In genomic region chr8:28298896-28299793, GRCm38 (mm10) we compare ENCODE assay signal across 9 mouse cellular contexts.
DNase-seq lines count a peak whose midpoint lies in the region; ATAC-seq and TF ChIP-seq lines count a peak whose summit lies in the region.
"Had no signal": no experiment of that assay in that cellular context is flagged by ENCODE, and none has a peak within 500 bp of the region (broad histone marks: within the 10 kb centered on the region; RNA-seq: fewer than 3 reads in every experiment).

No protein-coding gene starts in this region.

- intact Hi-C loops in heart, postnatal 25 days (cut with DNase I): no loop called here

- WGBS in intestine, embryonic 15.5 days: 67% methylated on average over 5 of the region's 5 CpGs

- H3K9me3 ChIP-seq in MEL (replicated peaks; ENCODE audit: insufficient read depth, low read length): no peaks in the 10 kb centered on the region
- H3K9me3 ChIP-seq in intestine, embryonic 15.5 days: no peaks in the 10 kb centered on the region
- H3K9me3 ChIP-seq: G1E had no signal

- no peak overlapping the region for H3K4me2 ChIP-seq in intestine, embryonic 15.5 days (replicated peaks)

- no peaks in the 10 kb centered on the region for H3K79me2 ChIP-seq in MEL (ENCODE audit: control insufficient read depth, insufficient read depth, low read length, poor library complexity)

- no peak for TF ChIP-seq CTCF in MEL (IDR thresholded peaks at IDR 0.05 in 2 of 3, conservative IDR thresholded peaks at IDR 0.05 in 1 of 3; ENCODE audit: control insufficient read depth in 1 of 3, insufficient read depth in 1 of 3, low read depth in 2 of 3, low read length in 3 of 3, poor library complexity in 1 of 3, severe bottlenecking in 1 of 3)

- TF ChIP-seq RAD21 in MEL (IDR thresholded peaks at IDR 0.05; ENCODE audit: low read depth, low read length): no peak

- no peak overlapping the region for H3K27ac ChIP-seq in MEL (ENCODE audit: control insufficient read depth, low read depth, low read length)
- no peak overlapping the region for H3K27ac ChIP-seq in intestine, embryonic 15.5 days

- no peak for DNase-seq in frontal cortex, postnatal 25 days (ENCODE audit: low spot score in 2 of 2)
- DNase-seq in MEL (ENCODE audit: low read depth, low spot score): no peak
- peak; percentile 1 for DNase-seq in heart, postnatal 25 days (ENCODE audit: low spot score)
- DNase-seq in layer of hippocampus, postnatal 36 days: peak; percentile 4 to 12
- DNase-seq in ovary, adult 18-20 months (ENCODE audit: low spot score): no peak
- no peak for DNase-seq in spleen, postnatal 14 days (ENCODE audit: low spot score in 2 of 2)

- no peak overlapping the region for H3K4me3 ChIP-seq in MEL (ENCODE audit: control insufficient read depth in 1 of 2, insufficient read depth in 1 of 2, low read depth in 2 of 2, low read length in 2 of 2)
- no peak overlapping the region for H3K4me3 ChIP-seq in intestine, embryonic 15.5 days (replicated peaks)

- no peak for TF ChIP-seq EP300 in MEL (IDR thresholded peaks at IDR 0.05; ENCODE audit: low read depth in 1 of 2, low read length in 2 of 2)

- H3K4me1 ChIP-seq in MEL (ENCODE audit: control insufficient read depth in 1 of 2, insufficient read depth in 2 of 2, low read length in 2 of 2): no peaks in the 10 kb centered on the region
- H3K4me1 ChIP-seq in intestine, embryonic 15.5 days (replicated peaks): no peaks in the 10 kb centered on the region

- no peaks in the 10 kb centered on the region for H3K27me3 ChIP-seq in MEL (ENCODE audit: control insufficient read depth in 1 of 2, insufficient read depth in 2 of 2, low read length in 2 of 2)
- H3K27me3 ChIP-seq in intestine, embryonic 15.5 days (replicated peaks): no peaks in the 10 kb centered on the region

- TF ChIP-seq POLR2A in MEL (IDR thresholded peaks at IDR 0.05; ENCODE audit: control insufficient read depth in 1 of 2, insufficient read depth in 1 of 2, low read depth in 1 of 2, low read length in 2 of 2, poor library complexity in 1 of 2): no peak

- H3K9ac ChIP-seq in MEL (ENCODE audit: control insufficient read depth, low read depth, low read length, poor library complexity, severe bottlenecking): no peak overlapping the region
- no peak overlapping the region for H3K9ac ChIP-seq in intestine, embryonic 15.5 days

- ATAC-seq in frontal cortex, adult (ENCODE audit: low TSS enrichment): peak; percentile 80
- no peak for ATAC-seq in intestine, embryonic 15.5 days

- H3K36me3 ChIP-seq in MEL (ENCODE audit: control insufficient read depth in 1 of 2, insufficient read depth in 2 of 2, low read length in 2 of 2): no peaks in the 10 kb centered on the region
- H3K36me3 ChIP-seq in intestine, embryonic 15.5 days: no peaks in the 10 kb centered on the region
- H3K36me3 ChIP-seq: G1E had no signal

TF ChIP-seq in MEL, 35 proteins besides CTCF, POLR2A, EP300 and RAD21:
- TF ChIP-seq ZKSCAN1 (IDR thresholded peaks at IDR 0.05; ENCODE audit: low read depth, low read length): no peak
- 0 out of 2 replicates have a peak, but pooled peaks have one; percentile 49 for TF ChIP-seq MAFK (IDR thresholded peaks at IDR 0.05; ENCODE audit: borderline replicate concordance, low read depth, low read length)
- no peak for TF ChIP-seq NELFE (IDR thresholded peaks at IDR 0.05; ENCODE audit: low read depth, low read length)
- TF ChIP-seq GABPA (IDR thresholded peaks at IDR 0.05; ENCODE audit: low read depth, low read length): no peak

Comparison
In these comparisons a context has a peak if more than half of its experiments do, and no peak if none do; other contexts are left out.
1. DNase-seq: peak in heart, postnatal 25 days (single experiment) and layer of hippocampus, postnatal 36 days (2 of 2); none in frontal cortex, postnatal 25 days (0 of 2), MEL (single experiment), ovary, adult 18-20 months (single experiment) and spleen, postnatal 14 days (0 of 2).